Mouse (Mus musculus) ZHBTc4 (cell line): ENCODE measurements at regions not wholly inside any gene's neighbourhood (a gene's known extent, or its start where the extent isn't known, plus 50 kb on each side); places are given as distances from the start of the nearest gene placed in this dataset.

Source experiments
- DNase-seq: peaks from one replicate; pipeline ENCODE4 v3.0.0-alpha.2; 2011; ENCODE audit warnings: low read depth, low spot score

DNA sequence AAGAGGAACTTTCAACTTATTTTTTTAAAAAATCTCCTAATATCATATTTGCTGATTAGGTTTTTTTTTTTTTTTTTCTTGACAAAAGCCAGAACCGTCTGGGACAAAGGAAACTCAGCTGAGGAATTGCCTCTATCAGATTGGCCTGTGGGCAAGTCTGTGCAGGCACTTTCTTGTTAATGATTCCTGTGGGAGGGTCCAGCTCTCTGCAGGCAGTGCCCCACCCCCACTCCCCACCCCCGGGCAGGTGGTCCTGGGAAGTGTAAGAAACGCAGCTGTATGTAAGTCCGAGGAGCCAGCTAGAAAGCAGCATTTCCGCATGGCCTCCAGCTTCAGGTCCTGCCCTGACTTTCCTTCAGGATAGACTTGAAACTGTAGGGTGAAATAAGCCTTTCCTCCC, 377.7 kb downstream of the Sox2 start:
- DNase-seq, result peak; percentile 66

- DNase-seq, result no peak
These were observed 379.7 kb downstream of the Sox2 start for GRCm38 (mm10) chr3:35029924-35030323.

GRCm38 (mm10) chr3:35033587-35033986, 383.4 kb downstream of the Sox2 start:
- no peak for DNase-seq

DNA sequence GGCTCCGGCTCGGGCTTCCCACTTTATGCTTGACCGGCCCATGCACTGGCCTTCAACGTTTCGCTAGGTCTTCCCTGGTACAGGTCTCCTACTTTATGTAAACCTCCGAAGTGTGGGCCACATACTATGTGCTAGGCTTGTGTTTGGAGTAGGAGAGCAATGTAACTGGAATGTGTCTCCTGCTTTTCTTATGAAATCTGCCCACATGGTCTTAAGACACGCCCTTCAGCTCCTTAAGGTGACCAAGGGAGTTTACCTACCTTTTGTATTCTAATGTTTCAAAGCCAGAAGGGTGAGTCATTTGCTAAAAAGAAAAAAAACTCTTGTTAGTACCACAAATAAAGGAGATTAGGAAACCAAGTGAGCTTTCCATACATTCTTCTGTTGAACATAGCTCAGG, 385.0 kb downstream of the Sox2 start:
- no peak for DNase-seq

DNA sequence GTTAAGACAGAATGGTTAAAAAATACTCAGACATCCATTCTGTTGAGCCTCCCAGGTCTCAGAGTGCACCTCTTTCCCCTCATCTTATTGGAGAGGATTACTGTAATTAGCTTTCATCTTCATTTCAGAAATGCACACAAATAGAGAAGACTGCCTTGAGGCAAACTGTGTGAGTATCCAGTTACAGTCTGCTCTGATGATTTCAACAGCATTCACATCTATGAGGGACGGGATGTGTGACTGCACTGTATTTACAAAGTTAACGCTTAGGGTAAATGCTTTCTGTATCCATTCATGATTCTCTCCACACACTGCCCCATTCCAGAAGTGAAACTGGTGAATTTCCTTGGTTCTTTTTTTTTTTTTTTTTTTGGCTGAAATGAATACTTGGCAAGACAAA, 393.5 kb downstream of the Sox2 start:
- DNase-seq, result no peak

- DNase-seq, result no peak
These were observed 409.2 kb downstream of the Sox2 start for GRCm38 (mm10) chr3:35059438-35059837.

DNA sequence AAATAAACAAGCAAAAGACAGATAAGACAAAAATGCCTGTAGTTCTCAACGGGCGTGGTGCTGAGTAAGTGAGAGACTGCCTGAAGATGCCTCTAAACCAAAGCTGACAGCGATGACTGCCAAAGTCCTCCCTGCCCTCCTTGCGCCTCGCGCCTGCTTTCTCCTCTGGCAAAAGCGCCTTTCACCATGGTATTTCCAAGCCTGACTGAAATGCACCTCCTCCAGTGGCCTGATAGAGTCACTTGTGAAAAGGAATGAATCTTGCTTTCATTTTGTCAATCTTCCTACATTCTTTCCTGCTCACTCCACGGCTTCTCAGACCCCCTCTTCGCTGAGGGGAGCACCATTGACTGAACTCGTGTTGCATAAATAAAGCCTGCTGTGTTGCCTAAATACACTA, 409.8 kb downstream of the Sox2 start:
- no peak for DNase-seq

DNA sequence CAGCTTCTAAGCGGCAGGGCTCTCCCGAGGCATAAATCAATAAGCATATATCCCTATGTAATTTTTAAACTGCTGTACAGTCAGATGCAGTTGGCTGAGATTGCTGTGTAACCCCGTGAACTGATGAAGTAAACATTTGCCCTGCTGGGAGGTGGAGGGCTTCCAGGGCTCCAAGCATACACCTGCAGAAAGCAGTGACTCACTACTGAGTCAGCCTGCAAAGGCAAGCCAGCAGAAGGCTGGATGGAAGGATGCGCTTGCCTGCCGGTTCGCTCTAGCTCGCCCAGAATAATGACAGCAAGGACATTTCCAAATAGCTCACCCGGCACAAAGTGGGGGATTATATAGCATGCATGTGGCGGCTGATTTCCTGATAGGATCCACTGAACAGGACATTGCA, 416.6 kb downstream of the Sox2 start:
- no peak for DNase-seq

GRCm38 (mm10) chr3:35068586-35068985, 418.4 kb downstream of the Sox2 start:
- DNase-seq, result no peak

GRCm38 (mm10) chr3:35071046-35071445, 420.8 kb downstream of the Sox2 start:
- DNase-seq, result no peak

DNA sequence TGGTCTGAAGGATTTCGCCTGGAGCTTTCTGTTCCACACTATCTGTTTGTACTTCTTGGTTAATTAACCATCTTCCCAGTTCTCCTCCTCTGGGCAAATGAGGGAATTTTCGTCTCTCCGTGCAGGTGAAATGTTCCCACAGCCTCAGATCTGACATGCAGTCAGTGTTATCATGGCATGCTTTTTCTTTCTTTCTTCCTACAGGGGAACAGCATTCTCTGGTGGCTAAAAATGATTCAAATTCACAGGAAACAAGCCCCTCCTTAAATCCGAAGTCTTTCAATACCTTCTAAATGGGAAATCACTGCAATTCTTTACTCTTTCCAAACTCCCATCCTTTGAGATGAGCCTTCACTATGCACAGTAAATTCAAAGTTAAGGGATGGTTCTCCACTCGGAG, 429.7 kb downstream of the Sox2 start:
- no peak for DNase-seq

DNA sequence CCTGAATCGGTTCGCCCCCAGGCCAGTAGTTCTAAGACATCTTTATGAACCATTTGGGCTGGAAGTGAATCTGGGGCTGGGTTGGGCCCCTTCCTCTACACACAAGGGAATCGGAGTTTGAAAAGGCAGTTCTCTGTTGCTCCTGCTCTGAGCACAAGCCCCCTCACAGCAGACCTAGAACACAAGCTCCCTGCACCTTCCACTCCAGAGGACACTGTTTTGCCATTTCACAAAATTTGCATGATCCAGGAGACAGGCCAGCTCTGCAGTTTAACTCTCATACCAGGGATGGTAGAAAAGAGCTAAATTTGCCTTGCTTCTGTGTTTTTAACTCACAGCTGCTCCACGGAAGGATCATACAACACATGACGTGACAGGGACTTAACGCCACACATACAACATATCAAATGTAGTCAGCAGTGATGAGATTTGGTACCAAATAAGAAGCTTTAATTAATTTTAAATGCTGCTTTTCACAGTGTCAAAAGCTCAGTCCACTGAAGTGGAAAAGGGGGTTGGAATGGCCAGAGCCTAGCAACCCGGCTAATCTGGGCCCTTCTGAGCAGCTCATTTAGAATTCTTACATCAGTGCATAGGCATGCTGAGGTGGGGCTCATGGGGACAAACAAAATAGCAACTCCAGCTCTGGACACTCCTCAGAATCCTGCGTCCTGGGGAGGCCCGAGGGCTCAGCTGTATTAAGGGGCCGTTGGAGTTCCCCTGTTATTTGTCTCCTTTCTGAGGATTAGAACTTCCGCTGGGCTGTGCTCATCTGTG, 434.1 kb downstream of the Sox2 start:
- peak; percentile 68 for DNase-seq

DNA sequence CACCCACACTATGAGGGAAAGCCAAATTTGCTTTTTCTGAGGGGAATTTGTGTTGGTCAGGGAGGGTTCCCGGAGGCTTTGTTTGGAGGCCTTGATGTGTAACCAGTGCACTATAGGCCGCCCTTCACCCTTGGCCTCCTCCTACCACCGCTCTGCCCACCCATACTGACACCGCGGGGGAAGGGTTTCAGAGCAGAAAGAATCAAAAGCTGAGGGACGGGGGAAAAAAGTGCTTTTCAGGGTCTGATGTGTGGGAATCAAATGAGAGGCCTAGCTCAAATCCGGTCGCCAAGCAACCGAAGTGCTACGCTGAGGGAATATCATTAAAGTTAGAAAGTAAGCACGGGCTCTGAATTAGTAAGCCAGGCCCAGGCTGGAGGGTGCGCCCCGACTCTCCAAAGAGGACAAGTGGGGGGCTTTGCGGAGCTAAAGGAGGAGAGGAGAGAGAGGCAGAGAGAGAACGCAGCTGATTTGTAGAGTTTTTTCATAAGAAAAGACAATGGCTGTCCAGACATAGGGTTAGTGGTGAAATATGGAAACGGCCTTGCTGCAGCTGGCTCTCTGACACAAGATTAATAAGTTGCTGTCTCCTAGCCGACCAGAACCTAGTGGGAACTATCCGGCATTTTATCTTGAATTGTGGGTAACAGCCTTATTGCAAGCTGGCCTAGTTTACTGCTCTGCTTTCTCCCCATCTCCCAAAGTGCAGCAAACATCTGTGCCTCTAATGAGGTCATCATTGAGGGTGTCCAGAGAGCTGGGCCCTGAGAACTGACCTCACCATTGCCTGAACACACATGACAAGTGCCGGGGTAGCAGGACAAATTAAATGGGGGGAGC, 438.3 kb downstream of the Sox2 start:
- DNase-seq, result no peak

DNA sequence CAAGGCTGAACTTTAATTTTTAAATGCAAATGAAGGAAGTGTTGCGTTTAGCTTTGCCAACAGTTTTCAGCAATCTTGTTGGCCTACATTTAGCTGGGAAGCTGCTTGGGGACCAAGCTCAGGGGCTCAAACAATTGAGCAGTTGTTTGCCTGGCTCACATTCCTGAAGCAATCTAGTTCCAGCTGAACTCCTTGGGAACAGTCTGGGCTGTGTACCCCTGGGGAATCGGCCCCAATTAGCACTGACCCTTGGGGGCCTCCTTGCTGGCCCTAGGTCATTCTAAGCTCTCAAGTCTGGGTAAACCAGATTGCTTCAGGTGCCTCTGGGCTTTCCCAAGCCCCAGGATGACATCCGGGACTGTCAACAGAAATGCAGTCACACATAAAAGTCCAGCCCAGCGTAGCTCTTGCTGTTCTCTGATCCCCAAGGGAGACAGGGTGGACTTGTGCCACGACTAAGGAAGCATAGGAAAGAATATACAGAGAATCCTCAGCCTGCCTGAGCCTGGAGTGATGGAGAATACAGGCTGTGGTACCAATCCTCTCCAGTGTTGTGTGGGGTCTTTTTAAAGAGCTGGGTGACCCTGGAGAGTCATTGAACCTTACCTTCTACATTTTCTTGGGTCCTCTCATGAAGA, 440.4 kb downstream of the Sox2 start:
- no peak for DNase-seq

GRCm38 (mm10) chr3:35093001-35093400, 442.8 kb downstream of the Sox2 start:
- no peak for DNase-seq

GRCm38 (mm10) chr3:35095221-35095620, 445.0 kb downstream of the Sox2 start:
- no peak for DNase-seq

DNA sequence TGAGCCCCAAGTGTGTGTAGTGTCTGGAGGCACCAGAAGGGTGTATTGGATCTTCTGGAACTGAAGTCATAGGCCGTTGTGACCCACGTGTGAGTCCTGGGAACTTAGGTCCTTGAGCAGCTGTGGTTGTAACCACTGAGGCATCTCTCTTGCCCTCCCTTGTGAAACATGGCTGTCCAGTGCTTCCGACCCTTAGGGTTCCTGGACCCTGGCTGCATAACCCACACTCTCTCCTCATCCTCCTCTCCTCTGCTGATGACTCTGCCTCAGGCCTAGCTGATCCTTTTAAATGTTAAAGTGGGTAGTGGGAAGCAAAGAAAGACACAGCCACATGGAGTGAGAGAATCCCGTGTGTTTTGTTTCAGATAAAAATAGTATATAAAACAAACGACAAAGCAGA, 446.2 kb downstream of the Sox2 start:
- DNase-seq, result no peak

GRCm38 (mm10) chr3:35097766-35098165, 447.6 kb downstream of the Sox2 start:
- DNase-seq, result no peak

GRCm38 (mm10) chr3:35099226-35099625, 449.0 kb downstream of the Sox2 start:
- no peak for DNase-seq

- DNase-seq, result no peak
These were observed 449.7 kb downstream of the Sox2 start for GRCm38 (mm10) chr3:35099876-35100420.

- DNase-seq, result no peak
These were observed 451.1 kb downstream of the Sox2 start for GRCm38 (mm10) chr3:35101286-35101685.

- peak; percentile 43 for DNase-seq
These were observed 451.7 kb downstream of the Sox2 start for GRCm38 (mm10) chr3:35101951-35102350.
